Comparison of ENCODE assay signal across 8 mouse cellular contexts in the genomic region with DNA sequence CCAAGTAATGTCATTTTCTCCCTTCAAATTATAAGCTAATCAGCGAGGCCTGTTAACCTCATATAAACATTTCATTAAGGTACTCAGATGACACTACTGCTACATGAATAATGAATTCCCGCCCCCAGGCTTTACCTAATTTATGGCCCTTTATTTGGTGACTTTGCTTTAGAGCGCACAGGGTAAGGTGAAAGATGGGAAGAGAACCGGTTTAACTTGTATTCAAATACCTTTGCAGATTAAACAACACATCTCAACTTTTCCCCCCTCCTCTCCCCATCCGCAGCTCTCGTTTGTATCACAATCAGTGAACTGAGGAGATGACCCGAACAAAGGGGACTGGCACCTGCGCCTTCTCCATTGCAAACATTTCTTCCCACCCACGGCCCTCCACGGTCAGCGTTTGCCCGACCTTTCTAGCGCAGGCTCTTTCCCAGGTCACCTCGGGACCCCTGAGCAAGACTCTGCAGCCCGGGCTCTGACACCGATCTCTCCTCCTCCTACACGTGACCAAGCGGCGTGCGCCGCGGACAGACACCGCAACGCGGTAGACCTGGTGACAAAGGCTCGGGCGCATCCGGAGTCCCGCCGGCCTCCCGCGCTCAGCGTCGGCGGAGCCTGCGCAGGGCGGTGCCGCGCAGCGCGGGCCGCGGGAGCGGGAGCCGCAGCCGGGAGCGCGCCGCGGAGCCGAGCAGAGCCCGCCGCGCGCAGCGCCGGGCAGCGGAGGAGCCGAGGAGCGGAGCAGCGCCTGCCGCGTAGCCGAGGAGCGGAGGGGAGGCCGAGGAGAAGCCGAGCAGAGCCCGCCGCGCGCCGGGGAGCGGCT. TPM values are rescaled to one million over a fixed set of nuclear protein-coding genes. Genes with fewer than 3 reads are reported as not detected.
DNase-seq lines count a peak whose midpoint lies in the region; ATAC-seq lines count a peak whose summit lies in the region.

A gene (plus strand): TSS at position 328 of the 823 bp plus-strand sequence.

- H3K4me3 ChIP-seq in forebrain, embryonic 11.5 days (ENCODE audit: low read depth, low read length), result peak within 1 kb of the TSS; percentile 94
- peak within 1 kb of the TSS; percentile 90 to 98 for H3K4me3 ChIP-seq in heart, embryonic 14.5 days (ENCODE audit: control insufficient read depth in 1 of 2, insufficient read depth in 1 of 2, low read depth in 1 of 2, low read length in 2 of 2)
- peak within 1 kb of the TSS; percentile 88 for H3K4me3 ChIP-seq in liver, embryonic 13.5 days (replicated peaks)

- under 1% methylated on average over 70 of the region's 73 CpGs for WGBS in forebrain, embryonic 11.5 days
- 2% methylated on average over 43 of the region's 73 CpGs for WGBS in heart, embryonic 14.5 days
- WGBS in liver, embryonic 13.5 days (ENCODE audit: insufficient replicate concordance), result 2% methylated on average over 73 of the region's 73 CpGs

- no peaks in the 10 kb centered on the region for H3K36me3 ChIP-seq in forebrain, embryonic 11.5 days (ENCODE audit: control insufficient read depth, insufficient read depth, low read length)
- H3K36me3 ChIP-seq in heart, embryonic 14.5 days (ENCODE audit: control insufficient read depth, insufficient read depth, low read length), result no peaks in the 10 kb centered on the region
- no peaks in the 10 kb centered on the region for H3K36me3 ChIP-seq in liver, embryonic 13.5 days

- ATAC-seq in forebrain, embryonic 11.5 days (replicated peaks; ENCODE audit: low FRiP score), result peak; percentile 92
- ATAC-seq in heart, embryonic 14.5 days (ENCODE audit: insufficient number of reproducible peaks, insufficient read depth, low FRiP score, low read depth), result peak; percentile 80
- peak; percentile 82 for ATAC-seq in liver, embryonic 13.5 days (ENCODE audit: low read depth)

- peak within 1 kb of the TSS; percentile 98 for H3K9ac ChIP-seq in forebrain, embryonic 11.5 days (ENCODE audit: low read length)
- H3K9ac ChIP-seq in heart, embryonic 14.5 days (ENCODE audit: low read length), result peak within 1 kb of the TSS; percentile 99
- H3K9ac ChIP-seq in liver, embryonic 13.5 days, result peak within 1 kb of the TSS; percentile 94

- H3K27me3 ChIP-seq in forebrain, embryonic 11.5 days (ENCODE audit: control insufficient read depth, insufficient read depth, low read length), result no peaks in the 10 kb centered on the region
- no peaks in the 10 kb centered on the region for H3K27me3 ChIP-seq in heart, embryonic 14.5 days (ENCODE audit: control insufficient read depth, insufficient read depth, low read length)
- H3K27me3 ChIP-seq in liver, embryonic 13.5 days, result no peaks in the 10 kb centered on the region

- peak; percentile 91 for DNase-seq in ES-CJ7 (ENCODE audit: low read depth, low spot score)
- peak; percentile 49 for DNase-seq in c-Kit-positive CD71-positive TER-119-positive erythroid progenitor cells, embryonic 14.5 days (ENCODE audit: low spot score)
- DNase-seq in forebrain, embryonic 11.5 days (ENCODE audit: low spot score), result peak; percentile 91
- DNase-seq in kidney, postnatal 10 days, result peak; percentile 83
- DNase-seq in liver, embryonic 13.5 days, result peak; percentile 62
- peak; percentile 90 for DNase-seq in neural tube, embryonic 10.5 days (ENCODE audit: extremely low spot score, low spot score)
- peak; percentile 76 for DNase-seq in telencephalon, adult 2 months (ENCODE audit: low read depth, low spot score)

- peak within 1 kb of the TSS; percentile 99 for H3K27ac ChIP-seq in forebrain, embryonic 11.5 days (ENCODE audit: low read depth, low read length)
- peak within 1 kb of the TSS; percentile 98 to 99 for H3K27ac ChIP-seq in heart, embryonic 14.5 days (replicated peaks in 1 of 2; ENCODE audit: control insufficient read depth in 1 of 2, insufficient read depth in 1 of 2, low read depth in 2 of 2, low read length in 2 of 2)
- peak within 1 kb of the TSS; percentile 87 for H3K27ac ChIP-seq in liver, embryonic 13.5 days

- peaks cover 18% of the 10 kb centered on the region; the same call in 1 of the 2 replicates for H3K4me1 ChIP-seq in forebrain, embryonic 11.5 days (replicated peaks; ENCODE audit: control insufficient read depth, insufficient read depth, low read length)
- peaks cover 14 to 36% of the 10 kb centered on the region in 2 experiments for H3K4me1 ChIP-seq in heart, embryonic 14.5 days (ENCODE audit: control insufficient read depth in 2 of 2, insufficient read depth in 2 of 2, low read length in 2 of 2)
- H3K4me1 ChIP-seq in liver, embryonic 13.5 days (replicated peaks), result peaks cover 48% of the 10 kb centered on the region

- no peaks in the 10 kb centered on the region for H3K9me3 ChIP-seq in forebrain, embryonic 11.5 days (ENCODE audit: control insufficient read depth, low read length)
- no peaks in the 10 kb centered on the region for H3K9me3 ChIP-seq in heart, embryonic 14.5 days (ENCODE audit: control insufficient read depth, low read length)
- no peaks in the 10 kb centered on the region for H3K9me3 ChIP-seq in liver, embryonic 13.5 days (replicated peaks)

- peak within 1 kb of the TSS; percentile 74 for H3K4me2 ChIP-seq in forebrain, embryonic 11.5 days (ENCODE audit: low read depth, low read length, severe bottlenecking)
- H3K4me2 ChIP-seq in heart, embryonic 14.5 days (ENCODE audit: low read length), result peak within 1 kb of the TSS; percentile 72
- H3K4me2 ChIP-seq in liver, embryonic 13.5 days, result peak within 1 kb of the TSS; percentile 89

RNA-seq across cellular contexts. Expression of the gene that starts here (rescaled TPM):
- polyA plus RNA-seq in forebrain, embryonic 11.5 days (2014; fragmentation: Nextera tagmentation; extraction: Ambion mirVana), result 53.1 and 55.7 TPM in 2 replicates
- 42.4 and 43.4 TPM in 2 replicates for polyA plus RNA-seq in heart, embryonic 14.5 days (2014; fragmentation: Nextera tagmentation; extraction: Ambion mirVana)
- polyA plus RNA-seq in liver, embryonic 13.5 days (2015; fragmentation: Nextera tagmentation; extraction: Ambion mirVana), result 10.4 and 12.7 TPM in 2 replicates

Comparison
In these comparisons a context has a peak if more than half of its experiments do, and no peak if none do; other contexts are left out.
1. Peak in every context shown above with its lines: DNase-seq, ATAC-seq, H3K4me3 ChIP-seq and H3K27ac ChIP-seq.